Mouse (Mus musculus) hindbrain, embryonic 11.5 days (tissue): ENCODE results near the gene Rimbp2. TPM values are rescaled to one million over a fixed set of nuclear protein-coding genes. Genes with fewer than 3 reads are reported as not detected.

Experiments
- ATAC-seq: fragments of 200-750 bp; cut with Nextera tagmentation; 2 replicates; pipeline ENCODE4 v1.8.0; 2017; ENCODE audit warnings: mild to moderate bottlenecking, moderate TSS enrichment, moderate library complexity; ENCODE audit not compliant: low FRiP score
- DNase-seq: peaks from one replicate; pipeline ENCODE4 v3.0.0-alpha.2; 2015; ENCODE audit warnings: low spot score
- H3K27ac ChIP-seq: fragments of 300-500 bp; sonication (generic); 2 replicates; pipeline ENCODE4 v1.5.1; 2014; ENCODE audit warnings: mild to moderate bottlenecking, low read depth, low read length
- H3K27me3 ChIP-seq: fragments of 300-500 bp; sonication (generic); 2 replicates; pipeline ENCODE4 v1.6.1; 2014; ENCODE audit warnings: mild to moderate bottlenecking, low read length, moderate library complexity, mixed read lengths; ENCODE audit not compliant: control insufficient read depth, insufficient read depth
- H3K36me3 ChIP-seq: fragments of 300-500 bp; sonication (generic); 2 replicates; pipeline ENCODE4 v1.6.1; 2014; ENCODE audit warnings: mild to moderate bottlenecking, low read length, moderate library complexity, mixed read lengths; ENCODE audit not compliant: control insufficient read depth, insufficient read depth
- H3K4me1 ChIP-seq: fragments of 300-500 bp; sonication (generic); replicated peaks from 2 replicates; pipeline ENCODE4 v1.6.1; 2014; ENCODE audit warnings: low read length, mixed read lengths; ENCODE audit not compliant: control insufficient read depth, insufficient read depth
- H3K4me2 ChIP-seq: fragments of 300-500 bp; sonication (generic); replicated peaks from 2 replicates; pipeline ENCODE4 v1.6.1; 2014; ENCODE audit warnings: mild to moderate bottlenecking, low read depth, low read length
- H3K4me3 ChIP-seq: fragments of 300-500 bp; sonication (generic); 2 replicates; pipeline ENCODE4 v1.5.1; 2014; ENCODE audit warnings: low read depth, low read length
- H3K9ac ChIP-seq: fragments of 300-500 bp; sonication (generic); 2 replicates; pipeline ENCODE4 v1.6.1; 2014; ENCODE audit warnings: low read depth, low read length
- H3K9me3 ChIP-seq: fragments of 300-500 bp; sonication (generic); 2 replicates; pipeline ENCODE4 v1.6.1; 2016; ENCODE audit warnings: low read length; ENCODE audit not compliant: control insufficient read depth
- WGBS: fragments of 180-500 bp; shearing (Covaris S2); extraction: QIAGEN DNeasy Blood & Tissue Kit; methylation state at CpG from one replicate; pipeline ENCODE4 v1.1.7; 2014; 5-methylcytosine and 5-hydroxymethylcytosine counted together
- polyA plus RNA-seq: library from polyadenylated mRNA; unstranded; fragments of >200 nt; fragmentation: Nextera tagmentation; extraction: Ambion mirVana; gene quantifications from 2 replicates; pipeline ENCODE4 v1.2.1, GENCODE M21; 2014

Gene Rimbp2
- polyA plus RNA-seq, 1 experiment from 2014 or later, result 1.4 TPM

GRCm38 (mm10) chr5:128813121-128813520 is 140.2 kb downstream of the Rimbp2 start:
- Histone ChIP-seq H3K27me3 (no peaks in the 10 kb centered on the region), H3K4me3 (no peak overlapping the region), H3K9me3 (no peaks in the 10 kb centered on the region), H3K4me2 (no peak overlapping the region), H3K36me3 (no peaks in the 10 kb centered on the region), H3K27ac (no peak overlapping the region), H3K9ac (no peak overlapping the region), H3K4me1 (no peaks in the 10 kb centered on the region)
- WGBS, result 26% methylated on average over 11 of the region's 11 CpGs
- DNase-seq (peak; percentile 54), ATAC-seq (no peak)

GRCm38 (mm10) chr5:128811431-128811830 is 141.9 kb downstream of the Rimbp2 start:
- Histone ChIP-seq H3K4me1 (no peaks in the 10 kb centered on the region), H3K27ac (no peak overlapping the region), H3K9ac (no peak overlapping the region), H3K27me3 (no peaks in the 10 kb centered on the region), H3K4me3 (no peak overlapping the region), H3K36me3 (no peaks in the 10 kb centered on the region), H3K9me3 (no peaks in the 10 kb centered on the region), H3K4me2 (no peak overlapping the region)
- 90% methylated on average over 6 of the region's 6 CpGs for WGBS
- DNase-seq (no peak), ATAC-seq (no peak)

- H3K4me1 ChIP-seq, result no peaks in the 10 kb centered on the region
- peak overlapping the region; percentile 39; the same call in 1 of the 2 replicates for H3K27ac ChIP-seq
- 58% methylated on average over 12 of the region's 12 CpGs for WGBS
Observed at GRCm38 (mm10) chr5:128810006-128810405, 143.3 kb downstream of the Rimbp2 start.

GRCm38 (mm10) chr5:128809406-128809805 is 143.9 kb downstream of the Rimbp2 start:
- DNase-seq, result peak; percentile 69

More at GRCm38 (mm10) chr5:128810006-128810405, 143.3 kb downstream of the Rimbp2 start:
- no peaks in the 10 kb centered on the region for H3K9me3 ChIP-seq
- H3K4me2 ChIP-seq, result no peak overlapping the region
- H3K27me3 ChIP-seq, result no peaks in the 10 kb centered on the region
- no peak overlapping the region for H3K9ac ChIP-seq
- ATAC-seq (peak; percentile 53; the same call in 1 of the 2 replicates), DNase-seq (peak; percentile 28)
- no peak overlapping the region for H3K4me3 ChIP-seq
- no peaks in the 10 kb centered on the region for H3K36me3 ChIP-seq

GRCm38 (mm10) chr5:128808547-128809182 is 144.6 kb downstream of the Rimbp2 start:
- H3K9me3 ChIP-seq, result no peaks in the 10 kb centered on the region
- no peaks in the 10 kb centered on the region for H3K27me3 ChIP-seq
- no peaks in the 10 kb centered on the region for H3K4me1 ChIP-seq
- DNase-seq, result peak; percentile 43
- WGBS, result 69% methylated on average over 9 of the region's 9 CpGs
- no peak overlapping the region for H3K4me2 ChIP-seq
- H3K4me3 ChIP-seq, result no peak overlapping the region
- H3K36me3 ChIP-seq, result no peaks in the 10 kb centered on the region
- ATAC-seq, result no peak
- H3K9ac ChIP-seq, result no peak overlapping the region
- H3K27ac ChIP-seq, result no peak overlapping the region

More at GRCm38 (mm10) chr5:128809406-128809805, 143.9 kb downstream of the Rimbp2 start:
- H3K27me3 ChIP-seq, result no peaks in the 10 kb centered on the region
- H3K36me3 ChIP-seq, result no peaks in the 10 kb centered on the region
- H3K9me3 ChIP-seq, result no peaks in the 10 kb centered on the region
- no peak overlapping the region for H3K27ac ChIP-seq
- H3K4me3 ChIP-seq, result no peak overlapping the region
- no peak for ATAC-seq
- H3K9ac ChIP-seq, result no peak overlapping the region
- H3K4me2 ChIP-seq, result no peak overlapping the region
- H3K4me1 ChIP-seq, result no peaks in the 10 kb centered on the region
- WGBS, result 54% methylated on average over 5 of the region's 5 CpGs

- Histone ChIP-seq H3K36me3 (no peaks in the 10 kb centered on the region), H3K27ac (no peak overlapping the region), H3K9ac (no peak overlapping the region), H3K27me3 (no peaks in the 10 kb centered on the region), H3K4me1 (no peaks in the 10 kb centered on the region), H3K4me2 (no peak overlapping the region), H3K4me3 (no peak overlapping the region), H3K9me3 (no peaks in the 10 kb centered on the region)
- 92% methylated on average over 9 of the region's 9 CpGs for WGBS
- ATAC-seq, result no peak
- DNase-seq, result no peak
Observed at GRCm38 (mm10) chr5:128807408-128807807, 145.9 kb downstream of the Rimbp2 start.

GRCm38 (mm10) chr5:128806296-128806998 is 146.8 kb downstream of the Rimbp2 start:
- 89% methylated on average over 13 of the region's 13 CpGs for WGBS
- ATAC-seq, result no peak
- Histone ChIP-seq H3K9me3 (no peaks in the 10 kb centered on the region), H3K9ac (no peak overlapping the region), H3K27me3 (no peaks in the 10 kb centered on the region), H3K4me3 (no peak overlapping the region), H3K4me2 (no peak overlapping the region), H3K36me3 (no peaks in the 10 kb centered on the region), H3K27ac (no peak overlapping the region), H3K4me1 (no peaks in the 10 kb centered on the region)
- DNase-seq, result no peak

GRCm38 (mm10) chr5:128805092-128805491 is 148.2 kb downstream of the Rimbp2 start:
- Histone ChIP-seq H3K27ac (no peak overlapping the region), H3K9ac (no peak overlapping the region), H3K4me2 (no peak overlapping the region), H3K9me3 (no peaks in the 10 kb centered on the region), H3K4me3 (no peak overlapping the region), H3K4me1 (no peaks in the 10 kb centered on the region), H3K27me3 (no peaks in the 10 kb centered on the region), H3K36me3 (no peaks in the 10 kb centered on the region)
- no peak for DNase-seq
- ATAC-seq, result no peak
- 75% methylated on average over 2 of the region's 2 CpGs for WGBS

- Histone ChIP-seq H3K9ac (no peak overlapping the region), H3K27ac (no peak overlapping the region), H3K4me3 (no peak overlapping the region), H3K4me1 (no peaks in the 10 kb centered on the region), H3K36me3 (no peaks in the 10 kb centered on the region), H3K27me3 (no peaks in the 10 kb centered on the region), H3K4me2 (no peak overlapping the region), H3K9me3 (no peaks in the 10 kb centered on the region)
- 88% methylated on average over 5 of the region's 5 CpGs for WGBS
- DNase-seq, result no peak
- ATAC-seq, result no peak
Observed at GRCm38 (mm10) chr5:128800592-128800991, 152.7 kb downstream of the Rimbp2 start.
